Mouse (Mus musculus): ENCODE data around the gene Usp49.

The Usp49 gene

GRCm38 (mm10) chr17:47695337-47695710, 64.8 kb downstream of the Usp49 start:
- no peak for DNase-seq

- no peak for DNase-seq
These were observed 67.7 kb downstream of the Usp49 start for GRCm38 (mm10) chr17:47698156-47698555.

DNA sequence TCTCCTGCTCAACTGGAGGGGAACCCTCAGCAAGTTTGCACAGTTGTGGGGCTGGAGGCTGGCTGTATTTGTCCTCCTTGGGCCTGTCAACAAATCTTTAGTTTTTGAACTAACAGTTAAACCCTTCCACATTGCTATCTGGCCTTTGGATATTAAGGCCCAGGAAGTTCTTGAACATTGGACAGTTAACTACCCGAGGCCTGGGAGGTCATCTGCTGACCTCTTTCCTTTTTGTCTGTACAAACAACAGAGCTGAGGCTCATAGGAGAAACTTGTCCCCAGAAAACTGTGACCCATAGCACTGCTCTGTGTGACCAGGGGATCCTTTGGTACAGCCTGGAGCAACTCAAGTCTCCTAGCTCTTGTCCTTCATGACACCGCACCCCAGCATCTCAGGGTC, 68.6 kb downstream of the Usp49 start:
- no peak for DNase-seq

GRCm38 (mm10) chr17:47701793-47702192, 71.3 kb downstream of the Usp49 start:
- no peak for DNase-seq

DNA sequence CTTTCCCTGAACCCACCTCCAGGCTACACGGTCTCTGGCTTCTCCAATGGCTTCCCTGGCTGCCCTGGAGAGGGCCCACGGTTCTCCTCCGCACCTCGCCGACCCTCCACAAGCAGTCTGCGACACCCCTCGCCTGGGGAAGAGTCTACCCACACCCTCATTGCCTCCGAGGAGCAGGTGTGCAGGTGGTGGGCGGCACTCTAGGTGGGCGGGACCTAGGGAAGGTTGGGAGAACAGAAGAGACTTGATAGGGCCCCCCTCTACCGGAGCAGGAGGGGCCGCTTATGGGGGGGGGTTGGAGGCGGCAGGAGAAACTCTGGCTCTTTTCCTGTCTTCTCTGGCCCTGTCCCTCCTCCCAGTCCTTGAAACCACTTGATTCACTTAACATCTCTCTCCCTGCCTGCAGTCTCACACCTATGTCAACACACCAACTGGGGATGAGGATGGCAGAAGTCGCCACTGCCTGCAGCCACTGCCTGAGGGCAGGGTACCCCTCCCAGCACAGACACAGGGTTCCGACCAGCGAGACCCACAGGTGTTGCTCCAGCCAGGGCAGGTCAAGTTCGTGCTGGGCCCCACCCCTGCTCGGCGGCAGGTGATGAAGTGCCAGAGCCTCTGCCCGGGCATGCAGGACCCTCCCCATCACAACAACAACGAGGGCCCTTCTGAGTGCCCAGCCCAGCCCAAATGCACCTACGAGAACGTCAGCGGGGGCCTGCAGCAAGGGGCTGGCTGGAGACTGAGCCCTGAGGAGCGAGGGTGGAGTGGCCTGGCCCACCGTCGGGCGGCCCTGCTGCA, 72.3 kb downstream of the Usp49 start:
- no peak for DNase-seq

GRCm38 (mm10) chr17:47703556-47703955, 73.1 kb downstream of the Usp49 start:
- no peak for DNase-seq

DNA sequence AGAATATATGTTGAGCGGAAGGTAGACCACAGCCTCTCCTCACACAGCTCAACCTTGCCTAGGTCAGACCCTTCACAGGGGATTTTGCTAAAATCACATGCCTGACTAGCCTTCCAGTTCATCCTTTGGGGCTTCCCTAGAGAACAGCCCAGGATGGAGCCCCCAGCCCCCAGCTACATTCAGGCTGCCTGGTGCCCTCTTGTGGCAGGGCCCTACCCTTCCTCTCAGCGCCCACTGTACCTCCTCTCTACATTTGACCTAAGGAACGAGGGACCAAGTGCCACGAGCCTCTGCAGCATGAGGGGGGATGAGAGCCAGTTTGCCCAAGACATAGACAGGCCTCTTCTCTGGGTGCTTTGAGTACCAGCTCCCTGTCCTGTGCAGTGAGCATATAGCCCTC, 74.2 kb downstream of the Usp49 start:
- DNase-seq: no peak

GRCm38 (mm10) chr17:47706196-47706595, 75.7 kb downstream of the Usp49 start:
- DNase-seq: no peak

DNA sequence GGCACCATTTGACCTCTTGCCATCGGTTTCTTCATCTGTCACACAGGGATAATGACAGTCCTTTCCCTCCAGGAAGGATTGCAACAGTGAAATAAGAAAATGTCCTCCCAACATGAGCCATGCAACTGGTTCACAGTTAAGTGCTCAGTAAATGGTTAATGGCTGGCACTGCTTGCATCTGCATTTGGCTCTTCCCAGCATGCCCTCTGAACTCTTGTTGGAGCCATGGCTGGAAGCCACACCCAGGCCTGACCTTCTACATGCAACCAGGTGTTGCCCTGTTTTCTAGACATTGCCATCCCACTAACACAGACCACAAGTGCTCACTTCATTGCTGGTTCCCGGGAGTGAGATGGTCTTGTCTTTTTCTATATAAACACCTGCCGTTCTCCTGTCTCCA, 77.5 kb downstream of the Usp49 start:
- no peak for DNase-seq

DNA sequence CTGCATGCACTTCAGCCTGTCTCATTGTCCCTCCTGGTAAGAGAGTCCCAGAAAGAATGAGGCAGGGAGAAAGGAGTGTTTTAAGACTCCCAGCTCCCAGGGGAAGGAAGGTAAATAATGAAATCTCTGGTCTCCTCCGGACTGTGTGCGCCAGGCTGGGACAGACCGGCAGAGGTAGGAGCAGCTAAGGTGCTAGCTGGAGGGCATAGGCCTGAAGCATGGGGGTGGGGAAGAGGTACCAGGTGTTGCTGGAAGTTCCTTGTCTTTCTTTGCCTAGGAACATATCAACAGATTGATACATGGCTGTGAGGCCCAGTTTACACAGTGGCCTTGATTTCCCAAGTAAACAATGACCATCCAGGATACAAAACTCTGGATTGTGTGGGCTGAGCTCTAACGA, 78.5 kb downstream of the Usp49 start:
- no peak for DNase-seq

GRCm38 (mm10) chr17:47710036-47710435, 79.5 kb downstream of the Usp49 start:
- DNase-seq: no peak

GRCm38 (mm10) chr17:47711883-47712282, 81.4 kb downstream of the Usp49 start:
- no peak for DNase-seq

GRCm38 (mm10) chr17:47712889-47713571, 82.5 kb downstream of the Usp49 start:
- no peak for DNase-seq

DNA sequence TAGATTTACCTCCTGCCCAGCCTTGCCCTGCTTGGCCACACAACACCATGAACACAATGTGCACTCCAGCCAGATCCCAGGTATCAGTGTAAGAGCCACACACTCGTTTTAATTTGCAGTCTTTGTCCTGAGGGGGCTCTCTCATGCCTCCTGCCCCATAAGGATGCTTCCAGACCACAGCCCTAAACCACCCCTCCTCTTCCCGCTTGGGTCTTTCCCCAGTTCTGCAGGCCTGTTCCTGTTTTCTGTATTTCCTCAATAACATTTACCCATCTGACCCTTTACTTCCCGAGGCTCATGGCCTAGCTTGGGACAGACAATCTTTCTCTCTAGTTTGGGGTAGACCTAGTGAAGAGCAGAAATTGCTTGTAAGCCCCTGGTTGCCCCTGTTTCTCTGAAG, 84.5 kb downstream of the Usp49 start:
- DNase-seq: no peak

- DNase-seq: no peak
These were observed 90.7 kb downstream of the Usp49 start for GRCm38 (mm10) chr17:47721183-47721582.

DNA sequence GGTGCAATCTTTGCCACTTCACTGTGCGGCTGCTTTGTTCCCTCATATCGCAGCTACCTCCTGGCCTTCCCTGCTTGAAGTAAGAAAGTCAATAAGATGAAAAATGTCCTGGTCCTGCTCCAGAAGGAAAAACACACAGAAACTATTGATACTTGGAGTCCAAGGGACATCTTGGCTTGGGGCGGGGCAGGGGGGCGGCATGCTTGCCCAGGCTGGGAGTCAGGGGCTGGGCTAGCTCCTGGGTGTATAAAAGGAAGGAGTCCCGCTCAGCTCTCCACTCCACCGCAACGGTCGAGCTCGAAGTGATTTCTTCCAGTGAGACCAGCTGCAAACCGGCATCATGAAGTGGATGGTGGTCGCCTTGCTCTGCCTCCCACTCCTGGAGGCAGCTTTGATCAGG, 96.1 kb downstream of the Usp49 start, which contains the start of gene Pgc:
Gene Pgc (plus strand): TSS at position 277 of the 400 bp plus-strand sequence.
- DNase-seq: no peak

- DNase-seq: no peak
These were observed 100.4 kb downstream of the Usp49 start for GRCm38 (mm10) chr17:47730633-47731575.

- no peak for DNase-seq
These were observed 105.1 kb downstream of the Usp49 start for GRCm38 (mm10) chr17:47735553-47736100.

Data from cerebellum, adult 8-10 months (tissue).